Mouse (Mus musculus) heart, adult 18-20 months (tissue): ENCODE data around the gene Slmap. TPM values are rescaled to one million over a fixed set of nuclear protein-coding genes. Genes with fewer than 3 reads are reported as not detected.

ENCODE experiments used
- DNase-seq, 2 experiments: peaks; one replicate each; pipeline ENCODE4 v3.0.0; 2021 to 2022; ENCODE audit warnings: mixed read lengths in 1 of 2
- total RNA-seq, 2 experiments: library from RNA; stranded (reverse); gene quantifications; 2 replicates each; pipeline ENCODE4 v1.2.3; 2021

Slmap gene
- total RNA-seq, 2 experiments from 2014 or later: 233 to 263 TPM

GRCm38 (mm10) chr14:26476391-26476790 lies 58.3 kb downstream of the Slmap start:
- no peak for DNase-seq

GRCm38 (mm10) chr14:26467974-26468373 lies 66.8 kb downstream of the Slmap start:
- no peak for DNase-seq

- DNase-seq: no peak
These were observed 68.1 kb downstream of the Slmap start for GRCm38 (mm10) chr14:26466544-26467125.

- no peak for DNase-seq
These were observed 68.8 kb downstream of the Slmap start for GRCm38 (mm10) chr14:26465898-26466297.

- DNase-seq: peak in 1 of 2 experiments; percentile 66
These were observed 75.2 kb downstream of the Slmap start for GRCm38 (mm10) chr14:26459516-26459915.

- DNase-seq: peak in 1 of 2 experiments; percentile 19
These were observed 79.9 kb downstream of the Slmap start for GRCm38 (mm10) chr14:26454851-26455250.

GRCm38 (mm10) chr14:26450036-26450800 lies 84.5 kb downstream of the Slmap start:
- peak; percentile 43 to 58 for DNase-seq

- DNase-seq: no peak
These were observed 86.2 kb downstream of the Slmap start for GRCm38 (mm10) chr14:26448581-26448980.

GRCm38 (mm10) chr14:26447223-26447622 lies 87.5 kb downstream of the Slmap start:
- DNase-seq: no peak

- no peak for DNase-seq
These were observed 88.2 kb downstream of the Slmap start for GRCm38 (mm10) chr14:26446538-26446937.

- peak; percentile 28 to 51 for DNase-seq
These were observed 92.2 kb downstream of the Slmap start for GRCm38 (mm10) chr14:26442534-26442933.

- peak in 1 of 2 experiments; percentile 45 for DNase-seq
These were observed 93.5 kb downstream of the Slmap start for GRCm38 (mm10) chr14:26441041-26441812.

- DNase-seq: no peak
These were observed 94.7 kb downstream of the Slmap start for GRCm38 (mm10) chr14:26439996-26440395.

- no peak for DNase-seq
These were observed 97.0 kb downstream of the Slmap start for GRCm38 (mm10) chr14:26437771-26438170.

- no peak for DNase-seq
These were observed 98.4 kb downstream of the Slmap start for GRCm38 (mm10) chr14:26436304-26436703.

GRCm38 (mm10) chr14:26432320-26432719 lies 102.4 kb downstream of the Slmap start:
- no peak for DNase-seq

GRCm38 (mm10) chr14:26431919-26432318 lies 102.8 kb downstream of the Slmap start:
- no peak for DNase-seq

- no peak for DNase-seq
These were observed 114.5 kb downstream of the Slmap start for GRCm38 (mm10) chr14:26420231-26420630.

- no peak for DNase-seq
These were observed 116.8 kb downstream of the Slmap start for GRCm38 (mm10) chr14:26417956-26418355.

- DNase-seq: peak in 1 of 2 experiments; percentile 28
These were observed 117.6 kb downstream of the Slmap start for GRCm38 (mm10) chr14:26417088-26417487.

- no peak for DNase-seq
These were observed 121.2 kb downstream of the Slmap start for GRCm38 (mm10) chr14:26413581-26413980.

GRCm38 (mm10) chr14:26406746-26407145 lies 128.0 kb downstream of the Slmap start:
- DNase-seq: no peak
